ENCODE assay signal across 7 mouse cellular contexts in genomic region chr4:123664951-123665661, GRCm38 (mm10). TPM values are rescaled to one million over a fixed set of nuclear protein-coding genes. Genes with fewer than 3 reads are reported as not detected.
DNase-seq lines count a peak whose midpoint lies in the region; ATAC-seq and TF ChIP-seq lines count a peak whose summit lies in the region.

No protein-coding gene starts in this region.

- peak; percentile 78 for DNase-seq in A20 (ENCODE audit: low read depth, low spot score)
- DNase-seq in embryonic facial prominence, embryonic 11.5 days (ENCODE audit: low spot score), result peak; percentile 63
- DNase-seq in hindbrain, embryonic 10.5 days (ENCODE audit: low spot score), result peak; percentile 78
- DNase-seq in urinary bladder, postnatal 10 days (ENCODE audit: low spot score), result no peak

- peak; percentile 27 for ATAC-seq in embryonic facial prominence, embryonic 11.5 days (replicated peaks; ENCODE audit: insufficient number of reproducible peaks, low FRiP score, low TSS enrichment, low read depth)
- peak; percentile 53 for ATAC-seq in limb, embryonic 15.5 days (ENCODE audit: insufficient number of reproducible peaks, low FRiP score, low TSS enrichment, low read depth)

- peak overlapping the region; percentile 60 for H3K4me3 ChIP-seq in ES-Bruce4 (ENCODE audit: low read depth, low read length)
- H3K4me3 ChIP-seq in embryonic facial prominence, embryonic 11.5 days (ENCODE audit: low read depth, low read length), result peak overlapping the region; percentile 88
- H3K4me3 ChIP-seq in hindbrain, embryonic 10.5 days, result peak overlapping the region; percentile 93
- peak overlapping the region; percentile 96 for H3K4me3 ChIP-seq in limb, embryonic 15.5 days
- peak overlapping the region; percentile 41 for H3K4me3 ChIP-seq in myocyte

- TF ChIP-seq CTCF in ES-Bruce4 (IDR thresholded peaks at IDR 0.05; ENCODE audit: low read depth, low read length), result no peak

- H3K4me2 ChIP-seq in embryonic facial prominence, embryonic 11.5 days (ENCODE audit: low read depth, low read length), result peak overlapping the region; percentile 93
- peak overlapping the region; percentile 84 for H3K4me2 ChIP-seq in limb, embryonic 15.5 days
- H3K4me2 ChIP-seq in myocyte (ENCODE audit: low read depth), result peak overlapping the region; percentile 99

- WGBS in embryonic facial prominence, embryonic 11.5 days, result under 1% methylated on average over 51 of the region's 58 CpGs
- under 1% methylated on average over 58 of the region's 58 CpGs for WGBS in hindbrain, embryonic 10.5 days
- under 1% methylated on average over 49 of the region's 58 CpGs for WGBS in limb, embryonic 15.5 days

- peak overlapping the region; percentile 97 for H3ac ChIP-seq in myocyte (ENCODE audit: control insufficient read depth, insufficient read length)

- no peaks in the 10 kb centered on the region; the same call in 1 of the 2 replicates for H3K36me3 ChIP-seq in ES-Bruce4 (ENCODE audit: control insufficient read depth, insufficient read depth, low read length, poor library complexity, severe bottlenecking)
- no peaks in the 10 kb centered on the region for H3K36me3 ChIP-seq in embryonic facial prominence, embryonic 11.5 days (replicated peaks; ENCODE audit: control insufficient read depth, insufficient read depth, low read depth, low read length)
- peaks cover 9% of the 10 kb centered on the region; the same call in 1 of the 2 replicates for H3K36me3 ChIP-seq in hindbrain, embryonic 10.5 days
- no peaks in the 10 kb centered on the region for H3K36me3 ChIP-seq in limb, embryonic 15.5 days
- no peaks in the 10 kb centered on the region for H3K36me3 ChIP-seq in myocyte (ENCODE audit: control insufficient read depth, insufficient read depth)

- peaks cover 3% of the 10 kb centered on the region for H3K4me1 ChIP-seq in ES-Bruce4 (ENCODE audit: control insufficient read depth, insufficient read depth, low read length)
- H3K4me1 ChIP-seq in embryonic facial prominence, embryonic 11.5 days (ENCODE audit: control insufficient read depth, insufficient read depth, low read length), result peaks cover 5% of the 10 kb centered on the region
- H3K4me1 ChIP-seq in hindbrain, embryonic 10.5 days (replicated peaks), result peaks cover 60% of the 10 kb centered on the region
- H3K4me1 ChIP-seq in limb, embryonic 15.5 days, result peaks cover 43% of the 10 kb centered on the region

- peak overlapping the region; percentile 98 for H3K9ac ChIP-seq in ES-Bruce4 (ENCODE audit: low read depth, poor library complexity, severe bottlenecking)
- peak overlapping the region; percentile 99 for H3K9ac ChIP-seq in embryonic facial prominence, embryonic 11.5 days (replicated peaks; ENCODE audit: low read length)
- H3K9ac ChIP-seq in limb, embryonic 15.5 days, result peak overlapping the region; percentile 85

- TF ChIP-seq POLR2A in ES-Bruce4 (IDR thresholded peaks at IDR 0.05; ENCODE audit: insufficient read depth, low read length) (no peak), myocyte (IDR thresholded peaks at IDR 0.05; ENCODE audit: insufficient read length, low read depth) (no peak)

- peaks cover 46% of the 10 kb centered on the region for H3K79me2 ChIP-seq in myocyte (ENCODE audit: control insufficient read depth, insufficient read depth)

- H3K9me3 ChIP-seq in ES-Bruce4 (replicated peaks; ENCODE audit: control insufficient read depth, insufficient read depth, low read length, poor library complexity, severe bottlenecking), result no peaks in the 10 kb centered on the region
- no peaks in the 10 kb centered on the region for H3K9me3 ChIP-seq in embryonic facial prominence, embryonic 11.5 days (replicated peaks; ENCODE audit: control insufficient read depth, low read length)
- H3K9me3 ChIP-seq in hindbrain, embryonic 10.5 days, result no peaks in the 10 kb centered on the region
- H3K9me3 ChIP-seq in limb, embryonic 15.5 days, result no peaks in the 10 kb centered on the region

- peak overlapping the region; percentile 93 for H3K27ac ChIP-seq in ES-Bruce4 (ENCODE audit: insufficient read depth, low read length)
- peak overlapping the region; percentile 100 for H3K27ac ChIP-seq in embryonic facial prominence, embryonic 11.5 days (replicated peaks; ENCODE audit: low read depth, low read length)
- peak overlapping the region; percentile 100 for H3K27ac ChIP-seq in hindbrain, embryonic 10.5 days
- peak overlapping the region; percentile 96 for H3K27ac ChIP-seq in limb, embryonic 15.5 days

- H3K27me3 ChIP-seq in ES-Bruce4 (ENCODE audit: control insufficient read depth, insufficient read depth, low read length, poor library complexity, severe bottlenecking) (no peaks in the 10 kb centered on the region), myocyte (ENCODE audit: control insufficient read depth, insufficient read depth, insufficient read length) (no peaks in the 10 kb centered on the region)
- H3K27me3 ChIP-seq in embryonic facial prominence, embryonic 11.5 days (ENCODE audit: control insufficient read depth, insufficient read depth, low read length), result no peaks in the 10 kb centered on the region
- H3K27me3 ChIP-seq in hindbrain, embryonic 10.5 days (ENCODE audit: insufficient read depth, poor library complexity, severe bottlenecking), result no peaks in the 10 kb centered on the region
- H3K27me3 ChIP-seq in limb, embryonic 15.5 days, result no peaks in the 10 kb centered on the region

- TF ChIP-seq EP300 in ES-Bruce4 (IDR thresholded peaks at IDR 0.05; ENCODE audit: insufficient read depth, low read depth, low read length), result no peak

TF ChIP-seq in myocyte, 11 proteins besides CTCF, POLR2A, EP300 and RAD21:
- peak in 1 of 3 experiments; percentile 5 for TF ChIP-seq MYOG (IDR thresholded peaks at IDR 0.05; ENCODE audit: control insufficient read depth in 1 of 3, insufficient read depth in 1 of 3, insufficient read length in 2 of 3, low read depth in 2 of 3)
- no peak for TF ChIP-seq USF1 (IDR thresholded peaks at IDR 0.05; ENCODE audit: low read depth)

RNA-seq across cellular contexts. Expression of gene Macf1, which starts 19.1 kb away (rescaled TPM):
- 251 and 257 TPM in 2 replicates for polyA plus RNA-seq in ES-Bruce4 (2011; ENCODE audit: insufficient read depth, insufficient read length, low read depth, missing spikeins)
- polyA plus RNA-seq in embryonic facial prominence, embryonic 11.5 days (2014; fragmentation: Nextera tagmentation; extraction: Ambion mirVana), result 63.9 and 70.2 TPM in 2 replicates
- 36.5 and 42.3 TPM in 2 replicates for polyA plus RNA-seq in hindbrain, embryonic 10.5 days (2016; fragmentation: Nextera tagmentation; extraction: Ambion mirVana)
- polyA plus RNA-seq in limb, embryonic 15.5 days (2015; fragmentation: Nextera tagmentation; extraction: Ambion mirVana), result 43.2 and 47.4 TPM in 2 replicates
- 88.5 TPM for polyA plus RNA-seq in myocyte (2012; fragmentation: generic; extraction: Trizol)

RNA-seq across cellular contexts. Expression of gene Ndufs5, which starts 52.9 kb away (rescaled TPM):
- polyA plus RNA-seq in ES-Bruce4 (2011; ENCODE audit: insufficient read depth, insufficient read length, low read depth, missing spikeins) (130 and 166 TPM in 2 replicates), myocyte (2012; fragmentation: generic; extraction: Trizol) (484 TPM)
- polyA plus RNA-seq in embryonic facial prominence, embryonic 11.5 days (2014; fragmentation: Nextera tagmentation; extraction: Ambion mirVana), result 308 and 321 TPM in 2 replicates
- polyA plus RNA-seq in hindbrain, embryonic 10.5 days (2016; fragmentation: Nextera tagmentation; extraction: Ambion mirVana), result 349 and 378 TPM in 2 replicates
- 305 and 309 TPM in 2 replicates for polyA plus RNA-seq in limb, embryonic 15.5 days (2015; fragmentation: Nextera tagmentation; extraction: Ambion mirVana)

Comparison
In these comparisons a context has a peak if more than half of its experiments do, and no peak if none do; other contexts are left out.
1. H3K4me3 ChIP-seq: peak in every context shown above with its lines; median percentile 96 in limb, embryonic 15.5 days; 93 in hindbrain, embryonic 10.5 days; 88 in embryonic facial prominence, embryonic 11.5 days; 60 in ES-Bruce4; 41 in myocyte.